ENCODE assay signal across 15 mouse cellular contexts in the genomic region with DNA sequence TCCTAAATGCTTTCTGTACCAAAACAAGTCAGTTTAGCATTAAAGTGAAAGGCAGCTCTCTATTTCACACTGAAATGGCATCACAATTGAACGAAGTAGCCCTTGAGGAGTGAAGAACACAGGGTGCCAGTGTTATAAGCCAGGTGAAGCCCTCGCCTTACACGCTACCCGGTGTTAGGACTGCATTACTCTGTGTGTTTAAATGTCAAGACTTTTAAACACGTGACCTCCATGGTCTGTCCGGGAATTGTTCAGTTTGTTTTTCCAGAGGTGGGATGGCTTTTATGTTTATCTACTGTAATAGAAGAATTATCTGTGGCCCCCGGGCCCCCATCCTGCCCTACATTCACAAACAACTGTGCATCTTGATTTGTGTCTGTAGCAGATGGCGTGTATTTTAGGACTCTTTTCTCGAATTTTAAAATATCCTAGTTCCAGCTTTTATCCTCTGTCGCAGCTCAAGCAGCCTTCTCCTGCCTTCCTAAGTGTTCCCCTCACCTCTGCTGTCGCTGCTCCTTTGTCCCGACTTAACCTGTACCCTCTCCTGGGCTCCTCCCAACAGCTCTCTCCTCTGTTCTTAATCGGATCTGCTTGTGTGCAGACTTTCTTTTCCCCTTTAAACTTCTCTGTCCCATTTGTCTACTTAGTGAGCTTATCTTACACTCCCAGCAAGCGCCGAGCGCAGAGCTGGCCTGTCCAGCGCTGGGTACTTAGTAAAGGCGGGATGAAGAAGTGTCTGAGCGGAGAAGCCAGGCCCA.
DNase-seq lines count a peak whose midpoint lies in the region; ATAC-seq lines count a peak whose summit lies in the region.
"Had no signal": no experiment of that assay in that cellular context is flagged by ENCODE, and none has a peak within 500 bp of the region (broad histone marks: within the 10 kb centered on the region; RNA-seq: fewer than 3 reads in every experiment).

No protein-coding gene starts in this region.

- H3K4me3 ChIP-seq in heart, embryonic 13.5 days, result no peak overlapping the region
- H3K4me3 ChIP-seq in midbrain, embryonic 11.5 days (ENCODE audit: low read depth, low read length), result no peak overlapping the region
- H3K4me3 ChIP-seq in midbrain, embryonic 14.5 days (replicated peaks; ENCODE audit: low read depth, low read length), result no peak overlapping the region
- no peak overlapping the region for H3K4me3 ChIP-seq in liver, embryonic 11.5 days (ENCODE audit: low read depth, low read length)
- H3K4me3 ChIP-seq: neural tube, embryonic 13.5 days had no signal

- DNase-seq in heart, adult 18-20 months, result no peak
- DNase-seq in midbrain, embryonic 11.5 days (ENCODE audit: low spot score, missing footprints), result no peak
- no peak for DNase-seq in midbrain, embryonic 14.5 days
- no peak for DNase-seq in liver, embryonic 11.5 days (ENCODE audit: low spot score)
- peak; percentile 46 for DNase-seq in telencephalon, adult 2 months (ENCODE audit: low read depth, low spot score)
- DNase-seq: cerebellum, adult 8-10 months; embryo, embryonic 11 days; gastrocnemius, postnatal 14 days; kidney, adult 8-10 months; thymus, postnatal 14 days had no signal

- peak overlapping the region; percentile 45; the same call in 1 of the 2 replicates for H3K9ac ChIP-seq in heart, embryonic 13.5 days
- no peak overlapping the region for H3K9ac ChIP-seq in midbrain, embryonic 11.5 days (ENCODE audit: low read length)
- no peak overlapping the region for H3K9ac ChIP-seq in midbrain, embryonic 14.5 days (replicated peaks; ENCODE audit: low read length)
- H3K9ac ChIP-seq in liver, embryonic 11.5 days (ENCODE audit: low read depth, low read length), result no peak overlapping the region
- H3K9ac ChIP-seq: neural tube, embryonic 13.5 days had no signal

- ATAC-seq in heart, embryonic 13.5 days (ENCODE audit: extremely low read depth, insufficient number of reproducible peaks, low FRiP score, low TSS enrichment), result 0 out of 2 replicates have a peak, but pooled peaks have one; percentile 14
- ATAC-seq in midbrain, embryonic 11.5 days (ENCODE audit: low FRiP score), result peak; percentile 42; the same call in 1 of the 2 replicates
- no peak for ATAC-seq in midbrain, embryonic 14.5 days (ENCODE audit: low FRiP score, low TSS enrichment)
- ATAC-seq in liver, embryonic 11.5 days (replicated peaks; ENCODE audit: low FRiP score), result peak; percentile 79
- no peak for ATAC-seq in activated CD4-positive, CD25-positive, alpha-beta regulatory T cell, adult 4 months
- ATAC-seq: lung, postnatal 0 days; midbrain, embryonic 16.5 days had no signal

- WGBS in heart, embryonic 13.5 days, result 35% methylated on average over 19 of the region's 19 CpGs
- WGBS in midbrain, embryonic 11.5 days, result 84% methylated on average over 19 of the region's 19 CpGs
- WGBS in midbrain, embryonic 14.5 days, result 84% methylated on average over 19 of the region's 19 CpGs
- WGBS in liver, embryonic 11.5 days, result 74% methylated on average over 19 of the region's 19 CpGs

- H3K4me1 ChIP-seq in heart, embryonic 13.5 days, result peaks cover 25% of the 10 kb centered on the region
- H3K4me1 ChIP-seq in midbrain, embryonic 11.5 days (ENCODE audit: control insufficient read depth, insufficient read depth, low read length), result no peaks in the 10 kb centered on the region
- no peaks in the 10 kb centered on the region for H3K4me1 ChIP-seq in midbrain, embryonic 14.5 days (ENCODE audit: control insufficient read depth, insufficient read depth, low read length)
- no peaks in the 10 kb centered on the region for H3K4me1 ChIP-seq in liver, embryonic 11.5 days (replicated peaks; ENCODE audit: control insufficient read depth, insufficient read depth, low read length)

- H3K9me3 ChIP-seq in heart, embryonic 13.5 days, result no peaks in the 10 kb centered on the region
- no peaks in the 10 kb centered on the region for H3K9me3 ChIP-seq in midbrain, embryonic 11.5 days (ENCODE audit: control insufficient read depth, low read length)
- H3K9me3 ChIP-seq in midbrain, embryonic 14.5 days (ENCODE audit: control insufficient read depth, low read length), result no peaks in the 10 kb centered on the region
- no peaks in the 10 kb centered on the region for H3K9me3 ChIP-seq in liver, embryonic 11.5 days (ENCODE audit: control insufficient read depth, low read length)
- H3K9me3 ChIP-seq: neural tube, embryonic 13.5 days had no signal

- H3K27me3 ChIP-seq in heart, embryonic 13.5 days (replicated peaks), result no peaks in the 10 kb centered on the region
- H3K27me3 ChIP-seq in midbrain, embryonic 11.5 days (ENCODE audit: control insufficient read depth, insufficient read depth, low read length), result no peaks in the 10 kb centered on the region
- H3K27me3 ChIP-seq in midbrain, embryonic 14.5 days (ENCODE audit: control insufficient read depth, insufficient read depth, low read length), result no peaks in the 10 kb centered on the region
- no peaks in the 10 kb centered on the region for H3K27me3 ChIP-seq in liver, embryonic 11.5 days (replicated peaks; ENCODE audit: control insufficient read depth, insufficient read depth, low read length)
- H3K27me3 ChIP-seq: neural tube, embryonic 13.5 days had no signal

- peak overlapping the region; percentile 71 for H3K27ac ChIP-seq in heart, embryonic 13.5 days (replicated peaks)
- H3K27ac ChIP-seq in midbrain, embryonic 11.5 days (ENCODE audit: low read depth, low read length), result no peak overlapping the region
- no peak overlapping the region for H3K27ac ChIP-seq in midbrain, embryonic 14.5 days (replicated peaks; ENCODE audit: low read depth, low read length)
- no peak overlapping the region for H3K27ac ChIP-seq in liver, embryonic 11.5 days (ENCODE audit: low read depth, low read length)
- H3K27ac ChIP-seq: neural tube, embryonic 13.5 days had no signal

- H3K36me3 ChIP-seq in heart, embryonic 13.5 days, result peaks cover 35% of the 10 kb centered on the region
- H3K36me3 ChIP-seq in midbrain, embryonic 11.5 days (ENCODE audit: control insufficient read depth, insufficient read depth, low read length), result peaks cover 9% of the 10 kb centered on the region; the same call in 1 of the 2 replicates
- H3K36me3 ChIP-seq in midbrain, embryonic 14.5 days (ENCODE audit: control insufficient read depth, insufficient read depth, low read length), result peaks cover 56% of the 10 kb centered on the region
- peaks cover 5% of the 10 kb centered on the region; the same call in 1 of the 2 replicates for H3K36me3 ChIP-seq in liver, embryonic 11.5 days (ENCODE audit: control insufficient read depth, insufficient read depth, low read length)

- peak overlapping the region; percentile 49 for H3K4me2 ChIP-seq in heart, embryonic 13.5 days
- no peak overlapping the region for H3K4me2 ChIP-seq in midbrain, embryonic 11.5 days
- no peak overlapping the region for H3K4me2 ChIP-seq in midbrain, embryonic 14.5 days (ENCODE audit: low read length)
- H3K4me2 ChIP-seq in liver, embryonic 11.5 days, result no peak overlapping the region
- H3K4me2 ChIP-seq: neural tube, embryonic 13.5 days had no signal

Comparison
In these comparisons a context has a peak if more than half of its experiments do, and no peak if none do; other contexts are left out.
1. ATAC-seq: peak in heart, embryonic 13.5 days (single experiment), midbrain, embryonic 11.5 days (single experiment) and liver, embryonic 11.5 days (single experiment); none in midbrain, embryonic 14.5 days (single experiment) and activated CD4-positive, CD25-positive, alpha-beta regulatory T cell, adult 4 months (single experiment).